Mouse (Mus musculus): Measurements from ENCODE around the gene Plod3. TPM values are rescaled to one million over a fixed set of nuclear protein-coding genes. Genes with fewer than 3 reads are reported as not detected.
A peak's percentile ranks its signal among the peaks of the same experiment; 100 is the strongest.

Gene Plod3
- polyA plus RNA-seq, 1 experiment from 2014 or later: 34.8 TPM

GRCm38 (mm10) chr5:136987138-136987933, 517 bp downstream of the Plod3 start:
- Histone ChIP-seq H3K27ac (ENCODE audit: low read depth, low read length) (peak overlapping the region; percentile 93), H3K9me3 (ENCODE audit: control insufficient read depth, low read length) (no peaks in the 10 kb centered on the region), H3K9ac (ENCODE audit: low read length) (peak overlapping the region; percentile 86), H3K4me1 (ENCODE audit: control insufficient read depth, insufficient read depth, low read length) (peaks cover 12% of the 10 kb centered on the region; the same call in 1 of the 2 replicates), H3K4me3 (ENCODE audit: low read depth, low read length) (peak overlapping the region; percentile 57), H3K4me2 (ENCODE audit: low read depth) (peak overlapping the region; percentile 74), H3K36me3 (ENCODE audit: control insufficient read depth, insufficient read depth, low read length) (peaks cover 13% of the 10 kb centered on the region), H3K27me3 (ENCODE audit: control insufficient read depth, insufficient read depth, low read length) (no peaks in the 10 kb centered on the region)
- peak; percentile 70 for ATAC-seq (ENCODE audit: insufficient read depth, low FRiP score, low TSS enrichment)
- WGBS: under 1% methylated on average over 67 of the region's 67 CpGs
- DNase-seq (ENCODE audit: low spot score): peak; percentile 78

DNA sequence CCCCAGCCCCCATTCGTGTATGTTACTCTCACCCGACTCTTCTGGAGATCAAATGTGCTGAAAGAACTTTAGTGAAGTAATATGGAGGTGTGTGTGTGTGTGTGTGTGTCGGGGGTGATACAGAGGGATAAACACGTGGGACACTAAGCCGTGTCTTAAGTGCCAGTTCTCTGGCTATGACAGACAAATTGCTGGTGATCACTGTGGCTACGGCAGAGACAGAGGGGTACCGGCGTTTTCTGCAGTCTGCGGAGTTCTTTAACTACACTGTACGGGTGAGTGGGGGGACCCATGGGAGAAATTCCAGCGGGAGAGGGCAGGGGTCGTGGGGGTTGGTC, 1.1 kb downstream of the Plod3 start, which contains the start of gene Znhit1:
Gene Znhit1, minus strand, starts transcription at position 88 of the 338 bp plus-strand sequence.
- ATAC-seq (ENCODE audit: insufficient read depth, low FRiP score, low TSS enrichment): no peak

GRCm38 (mm10) chr5:136988420-136988819, 1.6 kb downstream of the Plod3 start:
- 76% methylated on average over 7 of the region's 7 CpGs for WGBS
- H3K4me3 ChIP-seq (ENCODE audit: low read depth, low read length): peak overlapping the region; percentile 57
- H3K27ac ChIP-seq (ENCODE audit: low read depth, low read length): no peak overlapping the region
- peak overlapping the region; percentile 74 for H3K4me2 ChIP-seq (ENCODE audit: low read depth)
- no peak for ATAC-seq (ENCODE audit: insufficient read depth, low FRiP score, low TSS enrichment)
- peak overlapping the region; percentile 86 for H3K9ac ChIP-seq (ENCODE audit: low read length)
- peaks cover 16% of the 10 kb centered on the region for H3K36me3 ChIP-seq (ENCODE audit: control insufficient read depth, insufficient read depth, low read length)
- H3K9me3 ChIP-seq (ENCODE audit: control insufficient read depth, low read length): no peaks in the 10 kb centered on the region
- peaks cover 12% of the 10 kb centered on the region; the same call in 1 of the 2 replicates for H3K4me1 ChIP-seq (ENCODE audit: control insufficient read depth, insufficient read depth, low read length)
- no peak for DNase-seq (ENCODE audit: low spot score)
- H3K27me3 ChIP-seq (ENCODE audit: control insufficient read depth, insufficient read depth, low read length): no peaks in the 10 kb centered on the region

More for the DNA sequence above, 1.1 kb downstream of the Plod3 start, which contains the start of gene Znhit1:
- WGBS: 6% methylated on average over 12 of the region's 12 CpGs
- Histone ChIP-seq H3K27ac (ENCODE audit: low read depth, low read length) (peak within 1 kb of the TSS; percentile 93), H3K4me3 (ENCODE audit: low read depth, low read length) (peak within 1 kb of the TSS; percentile 57), H3K9me3 (ENCODE audit: control insufficient read depth, low read length) (no peaks in the 10 kb centered on the region), H3K27me3 (ENCODE audit: control insufficient read depth, insufficient read depth, low read length) (no peaks in the 10 kb centered on the region), H3K4me1 (ENCODE audit: control insufficient read depth, insufficient read depth, low read length) (peaks cover 12% of the 10 kb centered on the region; the same call in 1 of the 2 replicates), H3K4me2 (ENCODE audit: low read depth) (peak within 1 kb of the TSS; percentile 74), H3K36me3 (ENCODE audit: control insufficient read depth, insufficient read depth, low read length) (peaks cover 13% of the 10 kb centered on the region), H3K9ac (ENCODE audit: low read length) (peak within 1 kb of the TSS; percentile 86)
- no peak for DNase-seq (ENCODE audit: low spot score)

DNA sequence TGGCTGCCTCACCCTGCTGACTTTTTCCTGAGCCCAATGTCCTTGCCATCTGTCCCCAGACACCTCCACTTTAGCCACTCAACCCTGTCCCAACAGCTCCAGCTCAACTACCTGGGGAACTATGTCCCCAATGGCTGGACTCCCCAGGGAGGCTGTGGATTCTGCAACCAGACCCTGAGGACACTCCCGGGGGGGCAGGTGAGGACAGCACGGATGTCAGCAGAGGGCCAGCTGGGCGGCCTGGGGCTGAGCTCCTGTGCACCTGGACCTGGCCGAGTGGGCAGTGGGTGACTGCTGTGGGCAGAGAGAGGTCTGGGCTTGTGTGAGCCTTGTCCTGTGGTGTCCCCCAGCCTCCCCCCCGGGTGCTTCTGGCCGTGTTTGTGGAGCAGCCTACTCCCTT, 3.0 kb downstream of the Plod3 start:
- H3K9me3 ChIP-seq (ENCODE audit: control insufficient read depth, low read length): no peaks in the 10 kb centered on the region
- H3K4me1 ChIP-seq (ENCODE audit: control insufficient read depth, insufficient read depth, low read length): peaks cover 12% of the 10 kb centered on the region; the same call in 1 of the 2 replicates
- no peaks in the 10 kb centered on the region for H3K27me3 ChIP-seq (ENCODE audit: control insufficient read depth, insufficient read depth, low read length)
- H3K27ac ChIP-seq (ENCODE audit: low read depth, low read length): no peak overlapping the region
- WGBS: 92% methylated on average over 6 of the region's 6 CpGs
- no peak overlapping the region for H3K4me3 ChIP-seq (ENCODE audit: low read depth, low read length)
- H3K9ac ChIP-seq (ENCODE audit: low read length): no peak overlapping the region
- peaks cover 20% of the 10 kb centered on the region for H3K36me3 ChIP-seq (ENCODE audit: control insufficient read depth, insufficient read depth, low read length)
- DNase-seq (ENCODE audit: low spot score) (no peak), ATAC-seq (ENCODE audit: insufficient read depth, low FRiP score, low TSS enrichment) (no peak)
- no peak overlapping the region for H3K4me2 ChIP-seq (ENCODE audit: low read depth)

GRCm38 (mm10) chr5:136999449-136999848, 12.6 kb downstream of the Plod3 start:
- ATAC-seq (ENCODE audit: insufficient read depth, low FRiP score, low TSS enrichment) (no peak), DNase-seq (ENCODE audit: low spot score) (no peak)
- H3K9me3 ChIP-seq (ENCODE audit: control insufficient read depth, low read length): no peaks in the 10 kb centered on the region
- no peak overlapping the region for H3K9ac ChIP-seq (ENCODE audit: low read length)
- H3K27ac ChIP-seq (ENCODE audit: low read depth, low read length): no peak overlapping the region
- no peak overlapping the region for H3K4me3 ChIP-seq (ENCODE audit: low read depth, low read length)
- no peaks in the 10 kb centered on the region for H3K4me1 ChIP-seq (ENCODE audit: control insufficient read depth, insufficient read depth, low read length)
- peaks cover 3% of the 10 kb centered on the region for H3K36me3 ChIP-seq (ENCODE audit: control insufficient read depth, insufficient read depth, low read length)
- no peak overlapping the region for H3K4me2 ChIP-seq (ENCODE audit: low read depth)
- 76% methylated on average over 5 of the region's 5 CpGs for WGBS
- H3K27me3 ChIP-seq (ENCODE audit: control insufficient read depth, insufficient read depth, low read length): no peaks in the 10 kb centered on the region

- no peak overlapping the region for H3K4me2 ChIP-seq (ENCODE audit: low read depth)
- H3K27ac ChIP-seq (ENCODE audit: low read depth, low read length): no peak overlapping the region
- peaks cover 2% of the 10 kb centered on the region; the same call in 1 of the 2 replicates for H3K36me3 ChIP-seq (ENCODE audit: control insufficient read depth, insufficient read depth, low read length)
- no peak overlapping the region for H3K9ac ChIP-seq (ENCODE audit: low read length)
- ATAC-seq (ENCODE audit: insufficient read depth, low FRiP score, low TSS enrichment) (no peak), DNase-seq (ENCODE audit: low spot score) (peak; percentile 32)
- H3K9me3 ChIP-seq (ENCODE audit: control insufficient read depth, low read length): no peaks in the 10 kb centered on the region
- no peaks in the 10 kb centered on the region for H3K27me3 ChIP-seq (ENCODE audit: control insufficient read depth, insufficient read depth, low read length)
- 77% methylated on average over 2 of the region's 2 CpGs for WGBS
- H3K4me3 ChIP-seq (ENCODE audit: low read depth, low read length): no peak overlapping the region
- H3K4me1 ChIP-seq (ENCODE audit: control insufficient read depth, insufficient read depth, low read length): no peaks in the 10 kb centered on the region
Measured at GRCm38 (mm10) chr5:137000612-137001011, 13.8 kb downstream of the Plod3 start.

DNA sequence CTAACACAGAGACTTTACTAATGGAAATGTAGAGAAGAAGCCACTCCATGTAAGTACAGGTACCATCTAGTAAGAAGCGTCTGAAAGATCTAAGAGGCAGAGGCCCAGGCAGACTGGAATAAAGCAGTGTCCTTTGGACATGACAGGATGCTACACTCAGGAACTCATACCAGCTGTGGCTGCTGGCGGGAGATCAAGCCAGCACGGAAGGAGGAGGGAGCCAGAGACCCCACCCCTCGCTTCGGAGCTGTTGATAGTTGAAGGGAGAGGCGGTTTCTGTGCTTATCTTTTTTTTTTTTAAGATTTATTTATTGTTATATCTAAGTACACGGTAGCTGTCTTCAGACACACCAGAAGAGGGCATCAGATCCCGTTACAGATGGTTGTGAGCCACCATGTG, 20.5 kb downstream of the Plod3 start:
- DNase-seq (ENCODE audit: low spot score) (no peak), ATAC-seq (ENCODE audit: insufficient read depth, low FRiP score, low TSS enrichment) (no peak)
- WGBS: 71% methylated on average over 8 of the region's 8 CpGs
- H3K27me3 ChIP-seq (ENCODE audit: control insufficient read depth, insufficient read depth, low read length): no peaks in the 10 kb centered on the region
- no peak overlapping the region for H3K4me2 ChIP-seq (ENCODE audit: low read depth)
- H3K36me3 ChIP-seq (ENCODE audit: control insufficient read depth, insufficient read depth, low read length): no peaks in the 10 kb centered on the region
- no peak overlapping the region for H3K9ac ChIP-seq (ENCODE audit: low read length)
- H3K4me3 ChIP-seq (ENCODE audit: low read depth, low read length): no peak overlapping the region
- H3K4me1 ChIP-seq (ENCODE audit: control insufficient read depth, insufficient read depth, low read length): no peaks in the 10 kb centered on the region
- no peak overlapping the region for H3K27ac ChIP-seq (ENCODE audit: low read depth, low read length)
- H3K9me3 ChIP-seq (ENCODE audit: control insufficient read depth, low read length): no peaks in the 10 kb centered on the region

GRCm38 (mm10) chr5:137009988-137010387, 23.2 kb downstream of the Plod3 start:
- H3K9me3 ChIP-seq (ENCODE audit: control insufficient read depth, low read length): no peaks in the 10 kb centered on the region
- H3K36me3 ChIP-seq (ENCODE audit: control insufficient read depth, insufficient read depth, low read length): no peaks in the 10 kb centered on the region
- no peaks in the 10 kb centered on the region for H3K4me1 ChIP-seq (ENCODE audit: control insufficient read depth, insufficient read depth, low read length)
- no peak overlapping the region for H3K9ac ChIP-seq (ENCODE audit: low read length)
- no peak overlapping the region for H3K4me2 ChIP-seq (ENCODE audit: low read depth)
- ATAC-seq (ENCODE audit: insufficient read depth, low FRiP score, low TSS enrichment) (no peak), DNase-seq (ENCODE audit: low spot score) (peak; percentile 58)
- H3K27ac ChIP-seq (ENCODE audit: low read depth, low read length): no peak overlapping the region
- H3K27me3 ChIP-seq (ENCODE audit: control insufficient read depth, insufficient read depth, low read length): no peaks in the 10 kb centered on the region
- WGBS: 33% methylated on average over 3 of the region's 3 CpGs
- no peak overlapping the region for H3K4me3 ChIP-seq (ENCODE audit: low read depth, low read length)

GRCm38 (mm10) chr5:137012401-137012950, 25.7 kb downstream of the Plod3 start:
- 75% methylated on average over 15 of the region's 15 CpGs for WGBS

More at GRCm38 (mm10) chr5:137012401-137012950, 25.7 kb downstream of the Plod3 start:
- Histone ChIP-seq H3K4me2 (ENCODE audit: low read depth) (no peak overlapping the region), H3K4me1 (ENCODE audit: control insufficient read depth, insufficient read depth, low read length) (no peaks in the 10 kb centered on the region), H3K36me3 (ENCODE audit: control insufficient read depth, insufficient read depth, low read length) (no peaks in the 10 kb centered on the region), H3K27me3 (ENCODE audit: control insufficient read depth, insufficient read depth, low read length) (no peaks in the 10 kb centered on the region), H3K4me3 (ENCODE audit: low read depth, low read length) (no peak overlapping the region), H3K27ac (ENCODE audit: low read depth, low read length) (no peak overlapping the region), H3K9ac (ENCODE audit: low read length) (no peak overlapping the region), H3K9me3 (ENCODE audit: control insufficient read depth, low read length) (no peaks in the 10 kb centered on the region)
- DNase-seq (ENCODE audit: low spot score): no peak
- ATAC-seq (ENCODE audit: insufficient read depth, low FRiP score, low TSS enrichment): no peak
